Mouse (Mus musculus) bone marrow, adult 2 months (tissue): ENCODE data around the gene Ssh3.

Source experiments
- CTCF ChIP-seq: fragments of 200-500 bp; IDR thresholded peaks from 2 replicates; pipeline ENCODE4 v1.5.1; 2011; ENCODE audit warnings: low read length, control low read depth; ENCODE audit not compliant: control insufficient read depth, insufficient read depth
- POLR2A ChIP-seq: fragments of 200-500 bp; IDR thresholded peaks from 2 replicates; pipeline ENCODE4 v1.6.1; 2011; ENCODE audit warnings: low read depth, mild to moderate bottlenecking, control low read depth, low read length, borderline replicate concordance; ENCODE audit not compliant: control insufficient read depth

GRCm38 (mm10) chr19:4262756-4263155 is 6.2 kb downstream of the Ssh3 start:
- TF ChIP-seq CTCF (no peak), POLR2A (no peak)
